Mouse (Mus musculus): ENCODE data around the gene Acot4. TPM values are rescaled to one million over a fixed set of nuclear protein-coding genes. Genes with fewer than 3 reads are reported as not detected.
"Not testable (repeated sequence)": the region's sequence is repeated elsewhere in the genome, so short reads cannot be mapped to it uniquely, and the experiment has no call there.

Acot4 gene
- total RNA-seq (2014; rRNA removed; ENCODE audit: low replicate concordance) (0.31 and 18.2 TPM in 2 replicates), polyA plus RNA-seq (2015; fragmentation: Nextera tagmentation; extraction: Ambion mirVana) (0.55 and 0.60 TPM in 2 replicates)

- H3K4me1 ChIP-seq (ENCODE audit: control insufficient read depth, insufficient read depth); H3K36me3 ChIP-seq (replicated peaks; ENCODE audit: control insufficient read depth, insufficient read depth, low read length); DNase-seq (ENCODE audit: low spot score); H3K27ac ChIP-seq (ENCODE audit: low read depth); H3K9me3 ChIP-seq (replicated peaks; ENCODE audit: control insufficient read depth, low read length); H3K27me3 ChIP-seq (ENCODE audit: control insufficient read depth, insufficient read depth, low read length): not testable (repeated sequence)
- peak within 1 kb of the TSS; percentile 52 for H3K4me3 ChIP-seq (ENCODE audit: low read depth, low read length)
- 0 out of 2 replicates have a peak, but pooled peaks have one; percentile 33 for ATAC-seq (ENCODE audit: insufficient read depth, low read depth)
- peak within 1 kb of the TSS; percentile 58 for H3K9ac ChIP-seq (replicated peaks; ENCODE audit: low read depth, low read length)
- H3K4me2 ChIP-seq (ENCODE audit: low read depth, low read length): peak within 1 kb of the TSS; percentile 75
- 15% methylated on average over 17 of the region's 32 CpGs for WGBS
Measured at GRCm38 (mm10) chr12:84038241-84038640, at the start of gene Acot4. TSS of gene Acot4 (plus strand) at chr12:84038379.

- Histone ChIP-seq H3K4me2 (ENCODE audit: low read depth, low read length) (peak overlapping the region; percentile 75), H3K4me3 (ENCODE audit: low read depth, low read length) (peak overlapping the region; percentile 69), H3K9me3 (replicated peaks; ENCODE audit: control insufficient read depth, low read length) (no peaks in the 10 kb centered on the region), H3K27me3 (ENCODE audit: control insufficient read depth, insufficient read depth, low read length) (no peaks in the 10 kb centered on the region), H3K9ac (replicated peaks; ENCODE audit: low read depth, low read length) (peak overlapping the region; percentile 89), H3K4me1 (ENCODE audit: control insufficient read depth, insufficient read depth) (peaks cover 22% of the 10 kb centered on the region), H3K36me3 (replicated peaks; ENCODE audit: control insufficient read depth, insufficient read depth, low read length) (peaks cover 15% of the 10 kb centered on the region; the same call in 1 of the 2 replicates), H3K27ac (ENCODE audit: low read depth) (peak overlapping the region; percentile 100)
- DNase-seq (ENCODE audit: low spot score) (peak; percentile 36), ATAC-seq (ENCODE audit: insufficient read depth, low read depth) (no peak; the same call in 1 of the 2 replicates)
- TF ChIP-seq CTCF (IDR thresholded peaks at IDR 0.05; ENCODE audit: low read depth) (no peak), EP300 (IDR thresholded peaks at IDR 0.05; ENCODE audit: low read depth) (no peak)
- WGBS: 60% methylated on average over 4 of the region's 4 CpGs
Measured at GRCm38 (mm10) chr12:83988483-83988882, 49.7 kb upstream of the Acot4 start.

GRCm38 (mm10) chr12:83989378-83989777 is 48.8 kb upstream of the Acot4 start:
- H3K4me2 ChIP-seq (ENCODE audit: low read depth, low read length): peak overlapping the region; percentile 75
- peak overlapping the region; percentile 69; the same call in 1 of the 2 replicates for H3K4me3 ChIP-seq (ENCODE audit: low read depth, low read length)
- peaks cover 22% of the 10 kb centered on the region for H3K4me1 ChIP-seq (ENCODE audit: control insufficient read depth, insufficient read depth)
- no peak overlapping the region for H3K27ac ChIP-seq (ENCODE audit: low read depth)
- TF ChIP-seq CTCF (IDR thresholded peaks at IDR 0.05; ENCODE audit: low read depth): no peak
- TF ChIP-seq EP300 (IDR thresholded peaks at IDR 0.05; ENCODE audit: low read depth): no peak
- H3K9me3 ChIP-seq (replicated peaks; ENCODE audit: control insufficient read depth, low read length): no peaks in the 10 kb centered on the region
- H3K9ac ChIP-seq (replicated peaks; ENCODE audit: low read depth, low read length): no peak overlapping the region
- 96% methylated on average over 4 of the region's 4 CpGs for WGBS
- H3K27me3 ChIP-seq (ENCODE audit: control insufficient read depth, insufficient read depth, low read length): no peaks in the 10 kb centered on the region
- peaks cover 22% of the 10 kb centered on the region for H3K36me3 ChIP-seq (replicated peaks; ENCODE audit: control insufficient read depth, insufficient read depth, low read length)
- DNase-seq (ENCODE audit: low spot score) (no peak), ATAC-seq (ENCODE audit: insufficient read depth, low read depth) (no peak)

- Histone ChIP-seq H3K9ac (replicated peaks; ENCODE audit: low read depth, low read length) (no peak overlapping the region), H3K4me3 (ENCODE audit: low read depth, low read length) (no peak overlapping the region), H3K9me3 (replicated peaks; ENCODE audit: control insufficient read depth, low read length) (no peaks in the 10 kb centered on the region; the same call in 1 of the 2 replicates), H3K27me3 (ENCODE audit: control insufficient read depth, insufficient read depth, low read length) (no peaks in the 10 kb centered on the region), H3K27ac (ENCODE audit: low read depth) (no peak overlapping the region), H3K36me3 (replicated peaks; ENCODE audit: control insufficient read depth, insufficient read depth, low read length) (peaks cover 13% of the 10 kb centered on the region), H3K4me2 (ENCODE audit: low read depth, low read length) (no peak overlapping the region), H3K4me1 (ENCODE audit: control insufficient read depth, insufficient read depth) (peaks cover 20% of the 10 kb centered on the region)
- no peak for TF ChIP-seq EP300 (IDR thresholded peaks at IDR 0.05; ENCODE audit: low read depth)
- TF ChIP-seq CTCF (IDR thresholded peaks at IDR 0.05; ENCODE audit: low read depth): no peak
- no peak for DNase-seq (ENCODE audit: low spot score)
- ATAC-seq (ENCODE audit: insufficient read depth, low read depth): no peak
- WGBS: 45% methylated on average over 2 of the region's 2 CpGs
Measured at GRCm38 (mm10) chr12:83997221-83997620, 41.0 kb upstream of the Acot4 start.

GRCm38 (mm10) chr12:83998341-83999107 is 39.7 kb upstream of the Acot4 start:
- TF ChIP-seq EP300 (IDR thresholded peaks at IDR 0.05; ENCODE audit: low read depth) (no peak), CTCF (IDR thresholded peaks at IDR 0.05; ENCODE audit: low read depth) (no peak)
- H3K9ac ChIP-seq (replicated peaks; ENCODE audit: low read depth, low read length): no peak overlapping the region
- peak; percentile 43; the same call in 1 of the 2 replicates for ATAC-seq (ENCODE audit: insufficient read depth, low read depth)
- H3K4me2 ChIP-seq (ENCODE audit: low read depth, low read length): no peak overlapping the region
- no peaks in the 10 kb centered on the region; the same call in 1 of the 2 replicates for H3K9me3 ChIP-seq (replicated peaks; ENCODE audit: control insufficient read depth, low read length)
- peaks cover 20% of the 10 kb centered on the region for H3K4me1 ChIP-seq (ENCODE audit: control insufficient read depth, insufficient read depth)
- no peak for DNase-seq (ENCODE audit: low spot score)
- no peaks in the 10 kb centered on the region for H3K27me3 ChIP-seq (ENCODE audit: control insufficient read depth, insufficient read depth, low read length)
- peaks cover 9% of the 10 kb centered on the region for H3K36me3 ChIP-seq (replicated peaks; ENCODE audit: control insufficient read depth, insufficient read depth, low read length)
- peak overlapping the region; percentile 81 for H3K27ac ChIP-seq (ENCODE audit: low read depth)
- H3K4me3 ChIP-seq (ENCODE audit: low read depth, low read length): no peak overlapping the region
- WGBS: 44% methylated on average over 11 of the region's 11 CpGs

Measured in heart, postnatal 0 days (tissue).